Comparison of ENCODE assay signal across 9 mouse cellular contexts in genomic region chr16:8406708-8407107, GRCm38 (mm10). TPM values are rescaled to one million over a fixed set of nuclear protein-coding genes. Genes with fewer than 3 reads are reported as not detected.
DNase-seq lines count a peak whose midpoint lies in the region; ATAC-seq and TF ChIP-seq lines count a peak whose summit lies in the region.
"Had no signal": no experiment of that assay in that cellular context is flagged by ENCODE, and none has a peak within 500 bp of the region (broad histone marks: within the 10 kb centered on the region; RNA-seq: fewer than 3 reads in every experiment).

No protein-coding gene starts in this region.

- H3K36me3 ChIP-seq in ES-Bruce4 (ENCODE audit: control insufficient read depth, insufficient read depth, low read length, poor library complexity, severe bottlenecking): no peaks in the 10 kb centered on the region
- no peaks in the 10 kb centered on the region for H3K36me3 ChIP-seq in lung, postnatal 0 days (ENCODE audit: insufficient read depth, low read length)
- H3K36me3 ChIP-seq: neural tube, embryonic 12.5 days had no signal

- no peak overlapping the region for H3K4me2 ChIP-seq in lung, postnatal 0 days (replicated peaks; ENCODE audit: low read depth, low read length)
- H3K4me2 ChIP-seq: neural tube, embryonic 12.5 days had no signal

- H3K4me1 ChIP-seq in ES-Bruce4 (ENCODE audit: control insufficient read depth, insufficient read depth, low read length): no peaks in the 10 kb centered on the region
- H3K4me1 ChIP-seq in lung, postnatal 0 days (ENCODE audit: insufficient read depth, low read depth, low read length): no peaks in the 10 kb centered on the region

- no peak for TF ChIP-seq EP300 in ES-Bruce4 (IDR thresholded peaks at IDR 0.05; ENCODE audit: insufficient read depth, low read depth, low read length)
- TF ChIP-seq EP300 in lung, postnatal 0 days (IDR thresholded peaks at IDR 0.05): peak; percentile 48

- no peak for TF ChIP-seq POLR2A in ES-Bruce4 (IDR thresholded peaks at IDR 0.05; ENCODE audit: insufficient read depth, low read length)

- H3K9me3 ChIP-seq in ES-Bruce4 (replicated peaks; ENCODE audit: control insufficient read depth, insufficient read depth, low read length, poor library complexity, severe bottlenecking): no peaks in the 10 kb centered on the region
- no peaks in the 10 kb centered on the region for H3K9me3 ChIP-seq in lung, postnatal 0 days (ENCODE audit: low read length)
- H3K9me3 ChIP-seq: neural tube, embryonic 12.5 days had no signal

- DNase-seq in WW6 (ENCODE audit: low read depth, low spot score): peak; percentile 39
- peak; percentile 32 to 76 for DNase-seq in layer of hippocampus, adult 18-20 months (ENCODE audit: low spot score in 2 of 2)
- peak; percentile 90 for DNase-seq in lung, postnatal 0 days (ENCODE audit: low spot score)
- DNase-seq in right cerebral cortex, postnatal 10 days (ENCODE audit: low spot score in 2 of 2): peak; percentile 81 to 89

- no peak overlapping the region for H3K4me3 ChIP-seq in ES-Bruce4 (ENCODE audit: low read depth, low read length)
- H3K4me3 ChIP-seq in lung, postnatal 0 days (ENCODE audit: low read depth, low read length): no peak overlapping the region
- H3K4me3 ChIP-seq: neural tube, embryonic 12.5 days had no signal

- TF ChIP-seq CTCF in ES-Bruce4 (IDR thresholded peaks at IDR 0.05; ENCODE audit: low read depth, low read length): peak; percentile 61
- peak; percentile 82 for TF ChIP-seq CTCF in lung, postnatal 0 days (IDR thresholded peaks at IDR 0.05)

- H3K9ac ChIP-seq in ES-Bruce4 (ENCODE audit: low read depth, poor library complexity, severe bottlenecking): no peak overlapping the region
- no peak overlapping the region for H3K9ac ChIP-seq in lung, postnatal 0 days (replicated peaks; ENCODE audit: low read depth)
- H3K9ac ChIP-seq: neural tube, embryonic 12.5 days had no signal

- peak; percentile 57 for ATAC-seq in common myeloid progenitor, adult 5-6 weeks (replicated peaks; ENCODE audit: low read depth, poor library complexity, severe bottlenecking)
- peak; percentile 69 for ATAC-seq in granulocyte monocyte progenitor cell, adult 5-6 weeks (replicated peaks; ENCODE audit: poor library complexity, severe bottlenecking)
- ATAC-seq in lung, postnatal 0 days: peak; percentile 80
- no peak for ATAC-seq in erythroid progenitor cell, adult 5-6 weeks (replicated peaks; ENCODE audit: low FRiP score, poor library complexity, severe bottlenecking)

- no peaks in the 10 kb centered on the region for H3K27me3 ChIP-seq in ES-Bruce4 (ENCODE audit: control insufficient read depth, insufficient read depth, low read length, poor library complexity, severe bottlenecking)
- no peaks in the 10 kb centered on the region for H3K27me3 ChIP-seq in lung, postnatal 0 days (replicated peaks; ENCODE audit: insufficient read depth, low read length)

- no peak overlapping the region for H3K27ac ChIP-seq in ES-Bruce4 (ENCODE audit: insufficient read depth, low read length)
- H3K27ac ChIP-seq in lung, postnatal 0 days (ENCODE audit: low read length): no peak overlapping the region
- H3K27ac ChIP-seq: neural tube, embryonic 12.5 days had no signal

- under 1% methylated on average over 6 of the region's 6 CpGs for WGBS in lung, postnatal 0 days

RNA-seq across cellular contexts. Expression of gene Tmem114, which starts 18.2 kb away (rescaled TPM):
- polyA plus RNA-seq in ES-Bruce4 (2011; ENCODE audit: insufficient read depth, insufficient read length, low read depth, missing spikeins): not detected in 2 replicates
- total RNA-seq in common myeloid progenitor, adult 5-6 weeks (2017): not detected in 2 replicates
- total RNA-seq in granulocyte monocyte progenitor cell, adult 5-6 weeks (2014; fragmentation: Nextera tagmentation): not detected in 2 replicates
- total RNA-seq in granulocyte monocyte progenitor cell, adult 5-6 weeks (2017): not detected in 2 replicates
- 1 to 10 TPM; 4.6 to 6.4 TPM for total RNA-seq in layer of hippocampus, adult 18-20 months (2021)
- not detected in 2 replicates for polyA plus RNA-seq in lung, postnatal 0 days (2015; fragmentation: Nextera tagmentation; extraction: Ambion mirVana)
- total RNA-seq in erythroid progenitor cell, adult 5-6 weeks (2015; ENCODE audit: low replicate concordance): not detected in 2 replicates
- total RNA-seq in erythroid progenitor cell, adult 5-6 weeks (2017; ENCODE audit: low replicate concordance): not detected in 2 replicates
- polyA plus RNA-seq: neural tube, embryonic 12.5 days had no signal

Comparison
In these comparisons a context has a peak if more than half of its experiments do, and no peak if none do; other contexts are left out.
1. DNase-seq: peak in every context shown above with its lines; median percentile 90 in lung, postnatal 0 days; 85 in right cerebral cortex, postnatal 10 days; 54 in layer of hippocampus, adult 18-20 months; 39 in WW6.